Mouse (Mus musculus): Measurements from ENCODE around the gene Inpp4b.
A peak's percentile ranks its signal among the peaks of the same experiment; 100 is the strongest.

The Inpp4b gene

DNA sequence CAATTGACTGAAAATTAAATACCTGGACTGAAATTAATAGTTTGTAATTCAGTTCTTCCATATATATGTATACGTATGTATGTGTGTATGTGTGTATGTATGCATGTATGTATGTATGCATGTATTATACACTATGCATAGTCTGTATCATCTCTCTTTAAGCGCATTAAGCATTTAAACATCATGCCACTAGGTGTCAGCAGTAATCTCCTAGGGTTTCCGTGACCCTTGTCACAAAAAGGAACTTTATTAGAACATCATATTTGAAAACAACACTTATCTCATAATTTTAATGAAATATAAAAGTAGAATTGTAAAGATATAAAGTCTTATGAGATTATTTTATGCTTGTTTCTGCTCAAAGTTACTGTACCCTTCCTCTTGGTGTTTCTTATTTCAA is 136.3 kb downstream of the Inpp4b start:
- no peak for DNase-seq

DNA sequence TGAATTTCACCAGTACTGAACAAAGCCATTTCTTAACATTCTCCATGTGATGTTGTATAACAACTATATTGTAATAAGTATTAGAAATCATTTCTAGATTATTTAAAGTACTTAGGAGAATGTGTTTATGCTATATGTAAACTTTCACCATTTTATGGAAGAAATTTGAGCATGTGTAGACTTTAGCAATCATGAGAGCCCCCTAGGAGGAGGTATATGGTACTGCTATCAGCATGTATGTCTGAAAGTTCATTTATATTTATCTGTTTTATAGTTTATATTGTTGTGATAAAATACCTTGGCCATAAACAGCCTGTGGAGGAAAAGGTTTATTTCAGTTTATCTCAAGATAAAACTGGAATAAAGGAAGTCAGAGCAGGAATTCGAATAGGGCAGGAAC is 141.5 kb downstream of the Inpp4b start:
- DNase-seq, result no peak

DNA sequence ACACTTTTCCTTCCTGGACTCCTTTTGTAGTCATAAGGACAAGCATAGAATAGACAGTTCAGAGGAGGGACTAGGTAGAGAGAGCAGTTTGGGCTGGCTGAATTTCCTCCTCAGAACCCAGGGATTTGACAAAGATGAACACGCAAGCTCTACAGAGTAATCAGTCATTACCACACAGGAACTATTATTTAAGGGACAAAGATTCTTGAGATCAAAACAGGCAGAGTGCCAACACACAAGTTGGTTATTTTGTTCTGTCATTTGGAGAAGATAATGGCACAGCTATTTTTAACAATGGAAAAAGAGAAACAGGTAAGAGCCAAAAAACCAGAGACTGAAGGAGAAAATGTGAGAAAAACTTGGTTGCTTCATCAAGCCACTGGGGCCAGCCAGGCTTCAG is 143.3 kb downstream of the Inpp4b start:
- DNase-seq, result no peak

DNA sequence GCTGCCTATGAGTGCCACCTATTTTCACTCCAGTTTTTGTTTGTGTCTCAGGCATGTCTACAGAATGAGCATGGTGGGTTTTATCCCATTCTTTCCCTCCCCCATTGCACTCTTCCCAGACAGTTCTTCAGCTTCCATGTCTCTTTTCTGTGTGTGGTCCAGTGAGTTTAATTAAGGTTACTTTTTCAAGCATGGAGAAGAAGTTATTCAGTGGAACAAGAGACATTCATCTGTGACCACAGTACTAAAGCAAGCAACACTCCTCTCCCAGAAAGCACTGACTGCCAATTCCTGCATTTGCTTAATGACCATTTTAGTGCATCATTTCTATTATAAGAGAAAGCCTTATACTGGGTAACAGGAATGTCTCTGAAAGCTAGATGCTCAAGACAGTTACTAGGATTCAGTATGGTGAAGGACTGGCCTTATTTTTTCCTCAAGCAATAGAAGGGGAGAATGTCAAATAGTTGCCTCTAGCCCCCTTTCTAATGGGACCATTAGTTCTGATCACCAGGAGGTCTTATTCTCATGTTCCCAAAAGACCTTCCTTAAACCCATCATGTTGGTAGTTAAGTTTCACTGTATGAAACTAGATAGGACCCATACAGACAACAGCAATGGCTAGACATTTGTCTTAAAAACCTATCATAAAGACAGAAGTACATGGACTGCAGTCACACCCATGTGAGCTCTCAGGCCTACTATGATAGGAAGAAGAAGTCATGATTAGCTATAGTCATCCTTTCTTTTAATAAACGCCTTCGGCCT is 147.7 kb downstream of the Inpp4b start:
- no peak for DNase-seq

DNA sequence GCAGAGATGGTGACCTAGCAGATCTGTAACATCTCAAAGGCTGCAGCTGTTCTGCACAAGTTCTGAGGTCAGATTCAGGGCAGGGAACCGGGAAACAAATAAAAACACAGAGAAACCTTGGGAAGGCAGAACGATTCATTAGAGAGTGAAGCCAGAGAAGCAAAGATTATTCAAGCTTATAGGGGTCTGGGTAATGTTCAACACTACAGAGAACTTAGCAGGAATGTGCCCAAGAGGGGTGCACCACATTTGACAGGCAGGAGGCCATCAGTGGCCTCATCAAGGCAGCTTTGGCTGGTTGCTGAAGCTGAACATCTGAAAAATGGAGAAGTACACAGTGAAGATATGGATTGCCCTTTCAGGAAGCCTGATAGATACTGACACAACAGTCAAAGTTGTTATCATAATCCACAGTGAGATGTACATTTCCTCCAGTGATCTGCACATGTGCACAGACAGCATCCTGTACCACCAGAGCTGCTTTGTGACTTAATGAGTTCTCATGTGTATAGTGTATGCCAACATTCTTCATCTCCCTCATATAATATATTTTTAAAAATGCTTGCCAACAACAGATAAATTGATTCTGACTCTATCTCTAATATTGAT is 148.8 kb downstream of the Inpp4b start:
- DNase-seq, result no peak

DNA sequence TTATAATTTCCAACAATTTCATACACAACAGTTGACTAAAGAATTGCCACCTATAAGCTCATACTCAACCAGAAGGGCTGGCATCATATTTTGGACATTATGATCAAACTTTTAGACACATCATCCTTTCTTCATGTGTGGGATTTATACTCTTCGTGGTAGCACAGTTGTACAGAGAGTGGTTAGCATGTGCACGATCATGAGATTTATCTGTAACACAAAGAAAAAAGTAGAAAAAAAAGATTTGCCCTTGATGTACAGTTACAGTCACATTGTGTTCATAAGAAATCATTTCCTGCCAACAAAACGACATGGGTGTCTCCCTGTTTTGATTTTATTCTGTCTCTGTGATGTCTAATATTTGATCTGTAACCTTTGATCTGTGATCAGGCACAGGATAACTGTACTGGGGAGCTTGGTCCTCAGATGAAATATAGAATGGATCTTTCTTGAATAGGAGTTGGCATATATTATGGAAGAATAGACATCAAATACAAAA is 149.4 kb downstream of the Inpp4b start:
- DNase-seq, result no peak

DNA sequence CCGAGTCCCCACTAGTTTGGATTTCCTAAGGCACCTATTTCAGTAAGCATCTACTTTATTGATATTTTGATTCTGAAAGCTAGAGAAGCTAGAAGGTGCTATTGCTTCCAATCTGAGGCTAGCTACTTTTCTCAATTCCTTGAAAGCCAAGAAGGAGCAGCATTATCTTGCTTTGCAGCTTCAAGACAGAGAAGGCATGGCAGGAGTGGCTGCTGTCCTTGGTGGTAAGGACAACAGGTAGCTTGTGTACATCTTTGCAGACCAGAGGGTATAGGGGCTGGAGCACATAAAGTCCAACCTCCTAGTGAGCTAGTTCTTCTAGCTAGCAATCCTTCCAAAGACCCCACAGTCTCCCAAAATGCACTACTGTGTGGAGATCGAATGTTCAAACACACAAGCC is 152.5 kb downstream of the Inpp4b start:
- no peak for DNase-seq

DNA sequence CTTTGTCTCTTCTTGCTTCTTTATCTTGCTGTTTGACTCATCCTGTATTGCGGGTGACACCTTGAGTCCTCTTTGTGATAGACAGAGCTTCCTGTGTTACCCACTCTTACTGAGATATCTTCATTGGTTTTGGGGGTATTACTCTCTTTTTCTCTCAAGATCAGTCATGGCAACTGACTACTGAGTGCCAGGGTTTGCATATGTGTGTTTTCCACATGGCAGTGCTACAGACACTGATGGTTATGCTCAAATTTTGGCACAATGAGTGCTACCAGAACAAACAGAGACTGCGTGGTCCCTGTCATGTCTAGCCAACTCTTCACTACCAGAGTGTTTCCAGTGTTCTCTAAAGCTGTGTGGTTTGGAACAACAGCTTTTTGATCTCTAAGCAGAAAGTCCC is 155.3 kb downstream of the Inpp4b start:
- peak; percentile 22 for DNase-seq

DNA sequence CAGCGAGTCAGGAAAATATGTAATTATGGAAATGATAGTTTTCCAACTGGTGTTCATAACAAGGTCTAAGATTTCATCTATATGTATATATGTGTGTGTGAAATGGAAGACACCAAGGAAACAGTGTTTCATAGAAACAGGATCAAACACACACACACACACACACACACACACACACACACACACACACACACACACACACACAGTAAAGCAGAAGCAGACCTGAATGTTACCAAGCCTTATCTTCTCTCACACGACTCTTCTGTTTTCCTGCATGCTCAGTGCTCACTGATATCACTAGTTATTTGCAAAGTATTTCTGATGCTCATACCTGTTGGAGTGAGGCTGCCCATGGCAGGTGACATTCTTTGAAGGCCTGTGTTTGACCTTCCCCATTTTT is 159.9 kb downstream of the Inpp4b start:
- no peak for DNase-seq

DNA sequence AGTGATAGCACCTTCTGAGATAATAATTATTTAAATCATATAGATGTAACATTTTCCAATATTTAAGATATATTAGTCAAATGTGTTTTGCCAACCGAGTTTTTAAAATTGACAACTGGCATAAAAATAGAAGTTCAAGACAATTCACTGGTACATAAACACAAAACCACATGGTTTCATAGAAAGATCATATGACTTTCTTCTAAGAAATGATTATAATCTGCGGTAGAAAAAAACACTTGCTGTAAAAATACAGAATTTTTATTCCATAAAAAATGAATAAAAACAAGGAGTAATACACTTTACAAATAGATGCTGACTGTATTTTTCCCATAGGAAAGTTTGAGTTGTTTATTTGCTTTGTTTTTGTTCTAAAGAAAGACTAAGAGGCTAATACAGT is 160.6 kb downstream of the Inpp4b start:
- no peak for DNase-seq

DNA sequence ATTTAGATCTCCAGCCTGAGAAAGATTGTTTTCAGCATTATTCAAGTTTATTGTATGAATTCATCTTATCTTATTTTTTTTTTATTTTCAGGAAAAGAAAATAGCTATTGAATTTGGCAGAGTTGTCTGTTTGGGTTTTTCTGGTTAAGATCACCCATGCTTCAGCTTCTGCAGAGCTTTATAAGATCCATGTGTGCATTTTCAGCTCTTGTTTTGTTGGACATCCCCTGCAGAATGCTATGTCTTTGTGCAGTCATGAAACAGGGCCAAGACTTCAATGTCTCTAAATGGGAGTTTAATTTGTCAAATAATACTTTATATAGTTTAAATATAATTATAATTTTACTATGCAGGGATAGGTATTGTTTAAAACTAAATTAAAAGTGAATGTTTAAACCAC is 170.5 kb downstream of the Inpp4b start:
- no peak for DNase-seq

DNA sequence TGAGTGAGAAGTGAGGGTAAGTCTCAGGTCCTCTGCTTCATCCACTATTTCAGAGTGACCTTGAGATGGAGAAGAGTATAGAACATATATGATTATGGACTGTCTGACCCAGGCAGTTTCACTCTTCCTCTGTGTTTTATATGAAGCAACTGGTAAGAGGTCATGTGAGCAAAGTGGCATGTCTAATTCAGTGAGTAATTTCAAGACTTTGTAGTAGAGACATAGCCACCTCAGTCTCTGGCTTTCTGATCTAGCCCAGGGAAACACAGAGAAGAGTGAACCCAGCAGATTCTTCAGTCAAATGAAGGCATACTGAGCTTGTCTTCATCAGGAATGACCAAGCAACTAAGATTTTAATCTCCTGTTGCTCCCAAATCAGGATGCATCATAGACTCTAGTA is 172.1 kb downstream of the Inpp4b start:
- no peak for DNase-seq

DNA sequence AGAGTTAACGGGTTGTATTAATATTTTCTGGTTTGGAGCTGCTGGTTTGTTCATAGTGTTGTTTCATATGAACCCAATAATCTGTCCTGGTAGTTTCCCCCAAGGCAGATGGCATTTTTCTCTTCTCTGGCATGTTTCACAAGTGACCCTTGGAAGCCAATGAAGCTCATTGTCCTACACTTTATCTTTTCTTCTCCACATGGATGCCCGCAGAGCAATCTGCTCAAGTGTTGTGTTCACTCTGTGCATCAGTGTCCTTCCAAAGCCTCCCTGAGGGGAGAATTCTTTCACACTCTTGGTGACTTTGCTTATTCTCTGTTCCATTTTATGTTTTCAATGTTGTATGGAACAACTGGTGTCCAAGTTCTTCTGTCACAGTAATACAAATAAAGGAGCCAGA is 179.7 kb downstream of the Inpp4b start:
- DNase-seq, result no peak

DNA sequence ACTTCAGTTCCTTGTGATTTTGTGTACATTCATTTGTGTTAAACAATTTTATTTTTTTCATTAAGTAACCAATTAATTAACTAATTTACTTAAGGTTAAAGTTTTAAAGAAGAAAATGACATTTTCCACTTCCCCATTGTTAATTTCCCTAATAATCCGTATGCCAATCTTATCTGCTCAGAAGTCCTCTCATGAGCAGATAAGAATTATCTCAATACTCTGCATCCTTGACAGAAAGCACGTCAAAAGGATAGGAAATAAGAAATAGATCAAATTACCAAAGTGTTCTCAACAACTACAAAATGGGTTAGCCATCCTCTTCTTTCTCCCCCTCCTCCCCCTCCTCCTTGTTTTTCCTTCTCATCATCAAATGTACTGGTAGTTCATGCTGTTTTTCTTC is 182.2 kb downstream of the Inpp4b start:
- no peak for DNase-seq

DNA sequence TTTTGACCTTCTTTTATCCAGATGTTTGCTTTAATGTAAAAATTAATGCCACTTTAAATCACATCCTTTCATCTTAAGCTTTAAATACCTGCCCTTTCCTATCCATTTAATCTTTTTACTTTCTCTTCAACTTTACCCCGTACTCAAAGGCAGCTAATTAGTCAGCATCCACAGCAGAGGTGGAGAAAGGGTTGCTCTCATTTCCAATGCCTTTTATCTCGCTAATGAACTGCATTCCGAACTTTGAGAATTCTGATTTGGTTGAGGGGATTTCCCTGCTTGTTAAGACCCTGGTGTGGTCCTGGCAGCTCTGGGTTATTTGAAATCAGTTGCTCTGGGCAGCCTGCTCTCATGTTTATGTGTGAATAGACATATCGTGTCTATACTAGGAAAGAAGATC is 185.3 kb downstream of the Inpp4b start:
- DNase-seq, result no peak

DNA sequence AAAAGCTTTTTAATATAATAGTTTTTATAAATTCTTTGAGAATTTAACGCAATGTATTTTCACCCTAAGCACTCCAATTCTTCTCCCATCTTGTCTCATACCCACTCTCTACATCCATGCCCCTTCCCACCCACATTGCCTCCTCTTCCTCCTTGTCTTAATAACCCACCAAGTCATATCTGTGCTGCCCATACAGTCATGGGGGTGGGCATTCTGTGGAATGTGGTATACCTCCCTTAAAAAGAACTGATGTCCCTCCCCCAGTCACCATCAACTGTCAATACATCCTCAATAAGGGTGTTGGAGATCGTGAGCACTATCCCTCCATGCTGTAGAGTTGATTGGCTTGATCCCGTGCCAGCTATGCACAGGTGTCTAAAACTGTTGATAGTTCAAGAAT is 196.0 kb downstream of the Inpp4b start:
- no peak for DNase-seq

DNA sequence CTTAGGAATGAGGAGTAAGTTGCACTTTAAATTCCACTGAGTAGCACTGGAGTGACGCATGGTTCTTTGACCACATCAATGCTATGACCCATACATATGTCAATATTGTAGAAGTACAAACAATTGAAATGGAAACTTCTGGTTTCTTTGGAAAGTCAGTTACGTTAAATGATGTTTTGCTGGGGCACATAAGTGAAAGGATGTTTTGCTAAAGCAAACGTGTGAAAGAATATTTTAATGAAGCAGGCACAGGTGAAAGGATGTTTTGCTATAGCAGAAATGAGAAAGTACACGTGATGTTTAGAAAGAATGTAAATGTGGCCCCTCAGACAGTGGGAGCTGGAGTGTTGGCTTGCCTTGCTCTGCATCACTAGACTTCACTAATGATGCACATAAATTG is 216.2 kb downstream of the Inpp4b start:
- no peak for DNase-seq

DNA sequence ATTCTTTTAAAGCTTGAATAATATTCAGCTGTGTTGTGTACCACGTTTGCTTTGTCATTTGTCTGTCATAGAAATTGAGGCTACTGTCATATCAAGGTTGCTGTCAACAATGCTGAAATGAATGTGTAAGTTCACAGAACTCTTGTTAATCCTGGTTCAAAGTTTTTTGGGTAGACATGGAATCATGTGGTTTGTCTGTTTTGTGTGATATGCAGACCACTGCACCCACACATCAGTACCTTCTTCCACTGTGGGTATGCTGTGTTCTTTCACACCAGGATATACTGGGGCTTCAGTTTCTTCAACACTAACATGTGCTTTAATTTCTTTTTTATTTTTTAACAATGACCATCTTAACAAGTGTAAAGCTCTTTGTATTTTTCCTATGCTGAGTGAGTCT is 220.0 kb downstream of the Inpp4b start:
- DNase-seq, result no peak

DNA sequence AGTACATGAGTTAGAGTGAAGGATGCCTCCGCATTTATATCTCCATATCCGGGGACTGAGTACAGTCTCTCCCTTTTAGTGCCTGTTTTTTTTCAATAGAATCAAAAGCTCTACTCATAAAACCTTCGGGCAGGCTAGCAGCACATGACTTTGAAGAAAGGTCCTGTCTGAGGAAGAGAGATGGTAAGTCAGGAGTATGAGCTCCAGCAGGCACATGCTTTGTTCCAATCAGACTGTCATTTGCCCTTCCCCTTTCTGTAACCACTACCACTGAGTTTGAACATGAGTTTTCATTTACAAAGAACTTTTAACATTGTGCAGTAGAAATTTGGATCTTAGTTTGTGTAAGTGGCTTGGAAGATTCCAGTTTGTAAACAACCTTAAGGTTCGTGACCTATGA is 223.1 kb downstream of the Inpp4b start:
- no peak for DNase-seq

DNA sequence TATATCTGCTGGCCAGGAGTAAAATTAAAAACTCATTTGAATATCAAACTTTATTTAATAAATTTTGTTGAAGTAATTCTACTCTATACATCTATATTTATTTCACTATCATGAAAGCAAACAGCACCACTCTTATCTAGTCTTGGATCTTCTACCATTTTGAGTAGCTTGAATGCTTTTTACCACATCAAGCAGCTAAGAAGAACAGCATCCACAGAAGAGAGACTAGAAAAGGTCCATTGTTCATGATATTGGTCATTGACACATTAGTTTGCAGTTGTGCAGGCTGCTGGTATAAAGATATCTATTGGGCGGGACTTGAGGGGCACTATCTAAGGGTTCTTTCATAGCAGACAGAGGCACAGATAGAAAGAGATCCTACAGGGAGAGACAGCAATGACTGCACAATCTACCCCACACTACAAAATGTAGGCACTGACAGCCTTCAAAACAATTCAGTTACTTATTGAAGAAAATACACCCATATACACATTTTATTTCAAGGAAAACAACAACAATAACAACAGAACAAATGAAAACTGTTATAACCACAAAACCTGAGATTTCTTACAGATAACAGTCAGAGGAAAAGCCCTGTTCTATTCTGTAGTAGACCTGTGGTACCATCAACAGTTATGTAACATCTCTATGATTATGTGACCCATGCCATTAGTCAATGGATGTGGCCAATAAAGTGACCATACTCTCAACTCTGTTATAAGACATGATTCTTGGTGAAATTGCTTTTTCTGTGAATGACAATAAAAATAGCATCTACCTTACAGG is 230.2 kb downstream of the Inpp4b start:
- no peak for DNase-seq

DNA sequence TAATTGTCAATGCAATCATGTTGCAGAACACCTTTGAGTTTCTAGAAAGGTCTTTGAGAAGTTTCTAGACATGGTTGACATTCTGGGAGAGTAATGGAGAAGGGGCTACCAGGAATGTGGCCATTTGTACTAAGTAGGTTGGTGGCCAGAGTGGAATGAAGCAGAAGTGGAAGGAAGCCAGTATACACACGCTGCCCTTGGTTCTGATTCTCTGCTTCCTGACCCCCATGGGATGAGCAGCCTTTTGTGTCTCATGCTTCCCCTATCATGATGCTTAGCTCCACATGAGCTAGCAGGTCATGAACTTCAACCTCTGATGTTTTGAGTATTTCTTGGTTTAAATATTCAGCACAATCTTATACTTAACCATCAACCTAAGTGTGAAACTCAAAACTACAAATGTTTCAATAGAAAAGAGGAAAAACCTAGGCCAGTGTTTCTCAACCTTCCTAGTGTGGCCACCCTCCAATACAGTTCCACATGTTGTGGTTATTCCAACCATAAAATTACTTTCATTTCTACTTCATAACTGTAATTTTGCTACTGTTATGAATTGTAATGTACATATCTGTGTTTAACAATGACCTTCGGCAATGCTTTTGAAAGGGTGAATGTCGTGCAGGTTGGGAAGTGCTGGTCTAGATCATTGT is 233.0 kb downstream of the Inpp4b start:
- no peak for DNase-seq

DNA sequence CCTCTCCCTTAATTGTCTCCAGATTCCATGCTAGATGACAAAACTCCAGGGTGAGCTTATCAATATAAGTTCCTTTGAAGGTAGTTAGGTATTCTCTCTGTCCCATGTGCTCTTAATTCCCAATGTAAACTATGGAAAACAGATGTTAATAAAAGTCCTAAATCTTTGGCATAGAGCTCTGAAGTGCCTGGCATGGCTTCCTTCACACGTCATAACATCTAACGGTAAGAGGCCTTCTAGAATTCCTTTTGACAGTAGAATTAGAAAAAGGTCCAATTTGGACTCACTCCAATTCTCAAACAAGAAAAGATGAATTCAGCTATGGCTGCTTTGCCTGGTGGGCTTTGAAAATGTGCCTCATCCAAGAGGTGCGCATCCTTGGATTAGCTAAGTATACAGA is 236.6 kb downstream of the Inpp4b start:
- DNase-seq, result no peak

DNA sequence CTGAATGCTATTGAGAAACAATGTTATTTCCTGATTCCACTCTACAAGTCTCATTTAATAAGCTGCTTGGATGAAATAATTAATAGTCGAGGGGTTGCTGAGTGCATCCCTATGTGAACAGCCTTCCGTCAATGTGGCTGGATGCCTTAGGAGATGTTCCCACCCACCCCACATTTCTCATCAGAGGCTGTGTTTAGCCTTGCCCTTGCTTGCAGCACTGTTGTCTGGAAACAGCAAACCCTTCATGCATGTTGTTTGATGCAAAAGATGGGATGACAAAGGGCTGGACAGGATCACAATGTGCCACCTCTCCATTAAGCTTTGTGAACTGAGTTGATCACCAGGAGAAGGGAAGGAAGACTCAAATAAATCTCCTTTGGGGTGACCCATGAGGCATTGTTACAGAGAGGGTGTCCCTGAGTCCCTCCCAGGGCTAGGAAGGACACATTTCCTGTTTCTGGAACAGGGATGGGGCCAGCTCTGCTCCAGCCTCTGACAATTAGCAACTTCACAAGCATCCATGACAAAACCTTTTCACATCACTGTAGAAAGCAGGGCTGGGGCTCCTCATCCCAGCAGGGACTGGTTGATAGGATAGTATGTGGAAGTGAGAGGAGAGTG is 239.6 kb downstream of the Inpp4b start:
- no peak for DNase-seq

Measured in layer of hippocampus, adult 9-11 months (tissue).